Mouse (Mus musculus) heart, adult 8-10 months (tissue): ENCODE measurements around the gene Dna2. TPM values are rescaled to one million over a fixed set of nuclear protein-coding genes. Genes with fewer than 3 reads are reported as not detected.
"Not testable (repeated sequence)": the region's sequence is repeated elsewhere in the genome, so short reads cannot be mapped to it uniquely, and the experiment has no call there.

Experiments used
- DNase-seq: peaks from one replicate; pipeline ENCODE4 v3.0.0; 2022; ENCODE audit warnings: low spot score
- total RNA-seq, 4 experiments: library from RNA; stranded (reverse); gene quantifications; 2 replicates each; pipeline ENCODE4 v1.2.4; 2022

Dna2 gene
- total RNA-seq: under 1 TPM; 0.38 to 0.66 (median 0.57) TPM

- DNase-seq: peak; percentile 63
Measured at GRCm38 (mm10) chr10:62946738-62947471, at the start of gene Dna2. Gene Dna2 (plus strand): TSS chr10:62947026.

GRCm38 (mm10) chr10:62897437-62897836, 49.4 kb upstream of the Dna2 start:
- no peak for DNase-seq

GRCm38 (mm10) chr10:62898061-62898460, 48.8 kb upstream of the Dna2 start:
- DNase-seq: no peak

- no peak for DNase-seq
Measured at GRCm38 (mm10) chr10:62900144-62900543, 46.7 kb upstream of the Dna2 start.

- no peak for DNase-seq
Measured at GRCm38 (mm10) chr10:62901826-62902225, 45.0 kb upstream of the Dna2 start.

GRCm38 (mm10) chr10:62902829-62903228, 44.0 kb upstream of the Dna2 start:
- no peak for DNase-seq

- DNase-seq: no peak
Measured at GRCm38 (mm10) chr10:62906336-62906735, 40.5 kb upstream of the Dna2 start.

GRCm38 (mm10) chr10:62908896-62909295, 37.9 kb upstream of the Dna2 start, which contains the start of gene Tet1:
Gene Tet1 (minus strand): TSS chr10:62908996.
- not testable (repeated sequence) for DNase-seq

GRCm38 (mm10) chr10:62911120-62911519, 35.7 kb upstream of the Dna2 start:
- DNase-seq: no peak

- no peak for DNase-seq
Measured at GRCm38 (mm10) chr10:62918985-62919384, 27.8 kb upstream of the Dna2 start.

- peak; percentile 83 for DNase-seq
Measured at GRCm38 (mm10) chr10:62919925-62920765, 26.7 kb upstream of the Dna2 start, which contains the start of gene Slc25a16. Gene Slc25a16 (plus strand): TSS chr10:62920633.

GRCm38 (mm10) chr10:62920766-62921156, 26.1 kb upstream of the Dna2 start:
- no peak for DNase-seq

- DNase-seq: no peak
Measured at GRCm38 (mm10) chr10:62924096-62924635, 22.7 kb upstream of the Dna2 start.

GRCm38 (mm10) chr10:62932381-62932780, 14.4 kb upstream of the Dna2 start:
- no peak for DNase-seq

- DNase-seq: no peak
Measured at GRCm38 (mm10) chr10:62944975-62945580, 1.7 kb upstream of the Dna2 start.

- no peak for DNase-seq
Measured at GRCm38 (mm10) chr10:62948551-62948950, 1.7 kb downstream of the Dna2 start.

- no peak for DNase-seq
Measured at GRCm38 (mm10) chr10:62963956-62964355, 17.1 kb downstream of the Dna2 start.

- DNase-seq: no peak
Measured at GRCm38 (mm10) chr10:62965796-62966195, 19.0 kb downstream of the Dna2 start.

GRCm38 (mm10) chr10:62966291-62966690, 19.5 kb downstream of the Dna2 start:
- no peak for DNase-seq

- no peak for DNase-seq
Measured at GRCm38 (mm10) chr10:62971821-62972220, 25.0 kb downstream of the Dna2 start.

GRCm38 (mm10) chr10:62979667-62980038, 32.8 kb downstream of the Dna2 start:
- DNase-seq: no peak
